Mouse (Mus musculus) right cerebral cortex, postnatal 36 days (tissue): Measurements from ENCODE around the gene Rps23.
"Not testable (repeated sequence)": the region's sequence is repeated elsewhere in the genome, so short reads cannot be mapped to it uniquely, and the experiment has no call there.

Source experiments
- DNase-seq, 2 experiments: peaks; one replicate each; pipeline ENCODE4 v3.0.0; 2022; ENCODE audit warnings: low spot score in 2 of 2, mixed read lengths in 1 of 2

Gene Rps23

DNA sequence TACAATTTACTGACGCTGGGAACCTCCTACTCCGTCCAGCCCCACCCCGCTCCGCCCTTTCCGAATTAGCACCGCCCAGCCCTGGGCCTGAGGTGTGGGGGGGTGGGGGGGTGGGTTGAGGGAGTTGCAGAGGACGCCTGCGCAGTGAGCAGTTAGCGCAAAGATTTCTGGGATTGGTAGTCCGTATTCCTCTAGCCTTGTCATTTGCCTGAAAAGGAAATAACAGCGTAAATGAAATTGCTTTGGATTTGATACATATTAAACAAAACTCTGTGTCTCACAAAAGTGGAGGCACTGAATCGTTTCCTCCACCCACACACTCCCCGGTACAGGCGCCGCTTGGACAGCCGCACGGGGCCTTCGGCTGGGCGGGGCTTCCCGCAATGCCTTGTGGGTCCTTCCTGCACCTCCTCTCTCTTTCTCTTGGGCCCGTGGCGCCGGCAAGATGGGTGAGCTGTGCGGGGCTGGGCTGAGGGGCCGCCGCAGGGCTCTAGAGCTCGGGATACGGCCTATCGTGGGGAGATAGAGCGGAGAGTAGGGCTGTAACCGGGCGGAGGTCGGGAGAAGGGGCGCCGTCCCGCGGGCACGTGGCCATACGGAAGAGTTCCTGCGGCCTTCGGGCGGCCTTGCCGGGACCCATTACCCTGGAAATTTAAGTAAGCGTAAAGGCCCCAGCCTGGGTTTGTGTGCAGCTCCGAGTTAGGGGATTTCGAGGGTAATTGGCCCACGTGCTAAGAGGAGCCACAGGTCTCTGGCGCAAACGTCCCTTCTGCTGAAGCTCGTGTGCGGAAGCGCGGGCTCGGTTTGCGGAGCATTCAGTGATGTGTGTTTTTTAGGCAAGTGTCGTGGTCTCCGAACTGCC lies at the start of gene Rps23:
TSS of gene Rps23 (plus strand) at position 208 of the 862 bp plus-strand sequence.
- peak; percentile 82 to 83 for DNase-seq

DNA sequence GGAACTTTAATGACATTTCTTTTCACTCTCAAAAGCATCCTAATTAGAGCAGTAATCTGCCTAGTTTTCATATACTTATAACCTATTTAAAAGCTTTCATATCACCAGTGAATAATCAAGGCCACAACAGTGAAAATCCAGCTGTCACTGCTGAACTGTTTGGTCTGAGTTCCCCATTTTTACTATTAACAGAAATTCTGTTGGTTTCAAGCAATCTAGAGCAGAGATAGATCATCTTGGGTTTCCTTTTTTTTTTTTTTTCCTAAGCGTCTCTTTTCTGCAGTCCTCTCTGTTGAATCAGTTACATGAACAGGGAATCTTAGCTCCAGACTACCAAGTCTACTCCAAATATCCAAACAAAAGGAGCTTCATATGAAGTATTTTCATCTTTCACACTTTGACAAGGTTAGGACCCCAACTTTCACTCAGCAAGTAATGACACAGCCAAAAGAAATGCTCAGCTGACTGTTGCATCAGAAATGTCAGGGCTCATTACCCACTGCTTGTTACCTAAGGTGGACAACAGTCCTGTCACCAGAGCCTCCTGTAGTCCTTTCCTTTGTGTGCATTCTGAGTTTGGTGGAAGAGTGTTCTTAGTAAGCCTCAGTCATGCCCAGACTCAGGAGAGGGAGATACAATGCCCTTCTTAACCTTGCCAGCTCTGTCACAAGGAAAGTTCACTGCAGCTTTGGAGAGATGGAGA lies 40.9 kb upstream of the Rps23 start:
- no peak for DNase-seq

DNA sequence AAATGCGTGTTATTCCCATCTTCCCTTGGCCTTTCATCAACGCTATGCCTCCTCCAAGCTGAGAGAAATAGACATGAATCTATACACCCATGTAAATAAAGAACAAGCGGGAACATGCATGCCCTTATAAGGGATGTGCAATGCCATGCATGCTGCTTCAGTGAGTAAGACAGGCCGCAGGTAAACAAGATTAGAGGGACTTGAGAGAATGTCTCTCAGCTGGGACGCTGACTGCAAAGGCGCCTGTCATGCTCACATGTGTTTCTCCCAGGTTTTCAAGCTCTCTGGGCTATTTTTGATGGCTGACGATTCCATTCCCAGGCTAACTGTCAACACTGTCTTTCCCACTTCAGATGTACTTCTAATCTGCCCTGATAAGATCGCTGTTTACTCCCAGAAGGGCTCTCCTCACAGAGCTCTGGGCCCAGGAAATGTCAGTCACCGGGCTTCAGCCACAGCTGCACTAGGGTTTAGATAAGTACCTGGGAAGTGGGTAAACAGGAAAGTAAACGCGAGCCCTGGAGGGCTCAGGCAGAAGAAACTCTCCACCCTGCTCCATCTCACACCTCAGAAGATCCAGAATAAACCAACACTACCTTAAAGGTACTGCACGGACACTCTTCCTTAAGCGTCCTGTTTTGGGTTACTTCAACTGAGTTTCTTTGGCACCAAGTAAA lies 36.8 kb upstream of the Rps23 start:
- DNase-seq, result no peak

DNA sequence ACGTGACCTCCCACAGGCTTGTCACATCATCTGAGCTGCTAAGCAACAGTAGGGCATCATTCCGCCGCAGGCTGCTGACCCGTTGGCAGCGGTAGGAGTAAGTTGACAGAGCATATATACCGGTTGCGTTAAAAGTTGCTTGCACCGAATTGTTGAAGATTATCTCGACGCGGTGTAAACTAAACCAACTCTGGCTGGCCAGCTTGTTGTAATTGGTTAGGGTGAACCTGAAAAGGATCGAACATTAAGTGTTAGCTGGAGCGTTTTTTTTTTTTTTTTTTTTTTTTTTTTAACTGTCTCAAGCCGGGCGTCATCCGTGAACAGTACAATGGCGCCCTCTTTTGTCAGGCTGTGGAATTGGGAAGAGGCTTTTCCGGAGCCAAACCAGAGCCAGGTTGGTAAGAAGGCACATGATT lies 36.2 kb upstream of the Rps23 start:
- peak; percentile 52 to 68 for DNase-seq

DNA sequence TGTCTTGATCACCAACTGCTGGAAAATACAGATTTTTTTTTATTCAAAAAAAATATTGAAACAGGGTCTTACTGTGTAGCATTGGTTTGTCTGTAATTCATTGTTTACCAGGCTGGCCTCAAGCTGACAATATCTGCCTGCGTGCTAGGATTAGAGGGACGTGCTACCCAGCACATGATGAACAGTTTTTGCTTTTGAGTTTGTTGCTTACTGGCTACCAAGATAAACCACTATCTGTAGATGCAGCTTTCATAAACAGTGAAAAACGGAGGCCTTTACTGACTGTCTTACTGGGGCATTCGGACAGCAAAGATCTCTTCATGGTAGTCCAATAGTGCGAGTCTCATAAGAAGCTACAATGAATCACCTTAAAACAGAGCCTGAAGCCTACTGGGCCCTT lies 32.6 kb upstream of the Rps23 start:
- no peak for DNase-seq

DNA sequence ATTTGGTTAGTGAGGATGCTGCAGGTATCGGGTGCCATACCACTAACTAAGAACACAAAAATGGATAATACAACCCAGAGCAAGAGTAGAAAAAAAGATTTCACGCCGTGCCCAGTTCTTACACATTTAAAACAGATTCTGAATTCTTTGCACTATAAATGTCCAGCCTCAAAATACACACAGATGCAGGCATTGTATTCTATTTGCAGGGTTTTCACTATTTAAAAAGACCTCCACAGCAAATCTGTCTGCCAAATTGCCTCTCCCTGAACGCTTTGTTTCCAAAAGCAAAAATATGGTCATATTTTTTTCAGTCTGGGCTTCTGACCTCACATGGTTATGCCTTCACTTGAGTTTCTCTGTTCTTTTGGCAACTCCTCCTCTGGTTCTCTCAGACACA lies 27.9 kb upstream of the Rps23 start:
- no peak for DNase-seq

DNA sequence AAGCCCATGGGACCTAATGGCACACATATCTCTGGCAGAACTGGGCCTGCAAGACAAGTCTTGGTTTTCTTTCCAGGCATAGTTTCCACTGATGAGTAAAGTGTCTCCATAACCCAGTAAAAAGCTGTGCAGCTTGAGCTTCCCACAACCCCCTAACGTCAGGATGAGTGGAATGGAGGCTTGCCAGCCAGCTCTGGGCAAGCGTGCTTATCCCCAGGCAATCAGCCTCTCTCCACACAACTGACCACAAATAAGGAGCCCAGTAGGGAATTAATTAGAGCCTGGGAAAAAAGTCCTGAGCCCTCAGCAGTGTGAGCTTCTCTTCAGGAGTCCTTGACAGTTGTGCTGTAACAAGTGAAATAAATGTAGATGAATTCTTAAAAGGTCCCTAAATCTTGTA lies 26.7 kb upstream of the Rps23 start:
- DNase-seq, result peak in 1 of 2 experiments; percentile 48

DNA sequence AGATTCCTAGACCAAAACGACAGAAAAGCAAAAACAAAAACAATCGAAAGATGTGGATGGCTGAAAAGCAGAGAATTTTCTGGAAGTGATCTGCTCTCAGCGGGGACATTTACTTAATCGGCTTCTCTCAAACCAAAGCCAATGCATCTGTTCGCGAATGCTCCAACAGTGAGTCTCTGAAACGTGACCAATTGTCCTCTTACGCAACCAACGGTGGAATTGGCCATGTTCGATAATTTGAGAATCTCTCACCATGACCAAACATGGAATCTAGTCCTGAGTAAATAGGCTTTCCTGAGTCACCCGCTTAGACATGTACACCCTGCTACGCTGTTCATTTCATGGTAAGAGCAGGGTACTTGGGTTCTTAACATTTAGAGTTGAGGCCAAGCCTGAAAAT lies 25.9 kb upstream of the Rps23 start:
- DNase-seq, result no peak

DNA sequence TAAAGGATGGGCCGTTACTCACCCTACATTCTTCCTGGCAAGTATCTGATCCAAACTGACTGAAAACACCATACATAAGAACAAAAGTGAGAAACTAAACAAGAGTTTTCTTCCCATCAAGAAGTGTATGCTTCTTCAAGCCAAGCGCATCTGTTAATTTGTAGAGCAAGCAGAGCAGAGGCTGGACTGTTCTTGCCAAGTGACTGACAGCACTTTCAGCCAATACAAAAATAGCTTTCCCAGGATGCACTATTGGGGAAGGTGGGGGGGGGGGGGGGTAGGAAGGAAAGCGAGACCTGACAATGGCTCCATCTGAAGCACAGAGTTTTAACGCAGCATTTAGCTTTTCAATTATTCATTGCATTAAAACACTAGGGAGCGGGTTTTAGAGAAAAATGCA lies 17.6 kb upstream of the Rps23 start, which contains the start of gene Atp6ap1l:
TSS of gene Atp6ap1l (minus strand) at position 180 of the 400 bp plus-strand sequence.
- no peak for DNase-seq

DNA sequence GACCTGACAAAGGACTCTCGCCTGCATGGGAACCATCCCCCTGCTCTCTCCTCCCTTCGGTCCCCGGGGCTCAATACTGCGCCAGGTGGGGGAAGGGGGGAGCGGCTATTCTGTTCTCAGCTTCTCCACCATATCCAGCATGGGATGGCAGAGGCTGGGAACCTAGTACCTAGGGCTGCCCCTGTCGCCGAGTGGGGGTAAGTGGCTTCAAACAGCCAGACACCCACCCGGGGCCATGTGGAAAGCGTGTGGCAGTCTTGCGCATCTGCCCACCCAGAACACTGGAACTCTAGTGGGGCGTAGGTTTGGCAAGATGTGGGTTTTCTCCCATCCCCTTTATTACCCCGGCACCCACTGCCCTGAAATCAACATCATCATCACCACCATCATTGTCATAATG lies 15.4 kb upstream of the Rps23 start:
- no peak for DNase-seq

DNA sequence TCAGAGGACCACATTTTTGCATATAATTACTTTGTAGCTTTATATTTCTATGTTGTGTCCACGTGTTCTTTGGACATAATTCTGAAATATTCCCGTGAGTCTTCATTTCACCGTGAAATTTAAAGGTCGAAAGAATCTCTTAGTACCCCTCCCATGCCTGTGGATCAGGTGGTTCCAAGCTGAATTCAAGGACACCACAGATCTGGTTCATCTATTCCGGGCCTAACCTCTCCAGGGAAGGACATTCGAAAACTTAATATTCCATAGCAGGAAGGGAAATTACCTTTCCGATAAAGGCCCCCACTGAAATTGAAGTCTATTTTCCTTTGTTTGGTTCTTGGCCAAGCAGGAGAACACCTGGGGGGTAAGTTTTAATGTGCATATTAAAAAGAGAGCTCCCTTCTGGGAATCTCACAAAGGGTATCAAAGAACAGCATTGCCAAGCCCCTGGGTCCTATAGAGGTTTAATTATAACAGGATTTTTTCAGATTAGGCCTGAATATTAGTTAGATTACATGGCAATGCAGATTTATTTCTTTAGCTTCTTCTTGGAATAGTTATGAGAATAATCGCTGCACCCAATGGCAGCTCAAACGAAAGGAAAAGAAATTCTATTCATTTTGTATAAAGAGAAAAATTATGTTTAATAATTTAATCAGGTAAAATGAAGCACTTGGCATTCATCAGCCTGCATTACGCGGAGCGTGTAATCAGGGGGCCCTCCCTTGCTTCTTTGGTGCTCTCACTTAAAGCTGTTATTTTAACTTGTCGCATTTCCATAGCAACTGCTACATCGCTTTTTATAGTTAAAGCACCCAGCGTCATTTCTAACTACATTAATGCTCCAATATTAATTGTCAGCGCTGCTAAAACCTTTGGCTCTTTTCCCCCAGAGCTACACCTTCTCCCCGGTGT lies 9.7 kb upstream of the Rps23 start:
- peak; percentile 20 to 38 for DNase-seq

DNA sequence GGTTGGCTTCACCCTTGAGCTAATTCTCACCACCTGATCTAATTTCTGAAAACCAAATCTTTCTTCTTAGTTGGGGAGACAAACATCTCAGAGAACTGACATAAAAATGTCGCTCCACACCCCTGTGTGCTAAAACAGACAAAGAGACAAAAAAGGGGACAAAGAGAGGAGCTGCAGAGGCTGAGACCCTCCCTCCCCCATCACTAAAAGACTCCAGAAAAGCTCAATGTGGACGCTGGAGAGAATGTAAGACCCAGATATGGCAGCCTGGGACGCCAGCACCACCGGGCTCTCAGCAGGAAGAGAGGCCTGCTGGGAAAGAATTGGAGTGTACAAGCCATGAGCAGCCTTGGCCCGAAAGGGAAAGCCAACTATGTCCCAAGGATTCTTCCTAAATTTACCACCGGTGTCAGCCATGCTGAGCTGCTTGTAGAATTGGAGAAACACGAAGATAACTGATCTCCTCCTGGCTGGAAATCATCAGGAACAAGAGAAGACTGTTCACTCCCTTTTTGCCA lies 9.0 kb upstream of the Rps23 start:
- DNase-seq, result no peak

DNA sequence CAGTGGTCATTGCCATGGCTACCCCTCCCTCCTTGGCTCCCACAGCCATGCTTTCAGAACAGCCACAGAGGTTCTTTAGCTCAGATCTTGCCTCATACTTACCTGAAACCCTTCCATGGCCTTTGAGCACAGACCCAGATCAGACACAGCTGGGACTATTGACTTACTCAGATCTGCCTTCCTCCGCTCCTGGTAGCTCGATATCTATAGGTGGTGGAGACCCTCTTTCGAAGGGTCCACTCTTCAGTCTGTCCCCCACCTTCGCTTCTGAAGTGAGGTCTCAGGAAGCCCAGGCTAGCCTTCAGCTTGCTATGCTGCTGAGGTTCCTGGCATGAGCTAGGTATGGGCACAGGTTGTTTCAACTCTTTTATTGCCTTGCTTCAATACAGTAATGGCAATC lies 8.0 kb upstream of the Rps23 start:
- DNase-seq, result no peak

DNA sequence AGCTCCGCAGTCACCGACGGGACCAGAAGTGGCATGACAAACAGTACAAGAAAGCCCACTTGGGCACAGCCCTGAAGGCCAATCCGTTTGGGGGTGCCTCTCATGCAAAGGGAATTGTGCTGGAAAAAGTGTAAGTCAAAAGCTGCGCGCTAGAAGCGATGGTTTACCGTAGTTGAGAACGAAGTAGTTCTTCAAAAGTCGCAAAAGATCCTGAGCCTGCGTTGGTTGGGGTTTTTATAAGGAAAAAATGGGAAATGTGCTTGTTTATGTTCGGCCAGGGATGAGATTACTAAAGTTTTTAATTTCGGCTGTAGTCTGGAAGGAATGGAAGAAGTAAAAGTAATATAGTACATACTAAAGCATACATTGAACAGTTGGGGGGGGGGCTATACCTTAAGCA lies 859 bp downstream of the Rps23 start:
- not testable (repeated sequence) for DNase-seq

DNA sequence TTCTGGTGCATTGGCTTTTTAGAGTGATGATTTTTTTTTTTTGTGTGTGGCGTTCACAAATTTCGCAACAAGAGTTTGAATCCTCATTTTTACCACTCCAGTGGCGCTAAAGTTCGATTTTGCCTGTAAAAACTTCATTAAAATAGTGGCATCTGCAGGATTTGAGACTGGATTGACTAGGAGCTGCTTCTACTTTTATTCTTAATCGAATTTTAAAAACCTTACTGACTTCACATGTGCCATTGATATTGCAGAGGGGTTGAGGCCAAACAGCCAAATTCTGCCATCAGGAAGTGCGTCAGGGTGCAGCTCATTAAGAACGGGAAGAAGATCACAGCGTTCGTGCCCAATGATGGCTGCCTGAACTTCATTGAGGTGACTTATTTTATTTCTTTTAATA lies 1.3 kb downstream of the Rps23 start:
- no peak for DNase-seq

DNA sequence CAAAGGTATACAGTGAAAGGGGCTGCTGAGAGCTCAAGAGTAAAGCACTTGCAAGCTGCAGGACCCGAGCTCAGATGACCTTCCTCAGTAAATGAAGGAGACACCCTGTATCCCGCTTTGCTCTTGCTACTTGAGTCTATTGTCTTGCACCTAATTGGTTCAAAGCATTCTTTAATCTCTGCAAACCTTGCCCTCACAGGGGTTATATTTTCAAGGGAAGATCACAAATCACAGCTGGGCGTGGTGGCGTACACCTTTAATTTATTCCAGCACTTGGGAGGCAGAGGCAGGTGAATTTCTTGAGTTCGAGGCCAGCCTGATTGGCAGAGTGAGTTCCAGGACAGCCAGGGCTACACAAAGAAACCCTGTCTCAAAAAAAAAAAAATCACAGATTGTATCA lies 2.4 kb downstream of the Rps23 start:
- no peak for DNase-seq

DNA sequence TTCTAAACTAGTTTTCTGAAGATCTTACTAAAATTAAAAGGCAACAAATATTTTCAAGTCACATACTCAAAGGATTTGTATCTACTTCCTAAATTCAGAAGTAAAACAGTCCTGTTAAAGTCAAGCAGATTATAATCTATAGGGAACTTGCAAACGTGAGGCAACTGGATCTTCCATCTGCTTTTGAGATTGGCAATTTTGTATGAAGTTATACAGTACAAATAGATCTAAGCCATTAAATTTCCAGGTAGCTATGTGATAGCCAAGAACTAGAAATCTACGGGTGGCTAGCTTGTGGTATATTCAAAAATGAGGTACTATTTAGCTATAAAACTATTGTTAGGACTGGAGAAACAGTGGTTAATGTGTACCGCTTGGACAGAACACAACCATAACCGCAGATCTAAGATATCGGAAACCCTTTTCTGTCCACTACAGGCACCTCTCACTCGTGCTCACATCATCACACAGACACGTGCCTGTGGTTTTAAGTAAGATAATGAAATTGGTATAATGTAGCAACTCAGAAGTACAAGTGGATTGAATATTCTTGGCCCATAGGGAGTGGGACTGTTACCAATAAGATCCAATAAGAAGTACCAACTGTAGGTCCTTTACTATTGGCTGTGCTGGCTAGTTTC lies 3.5 kb downstream of the Rps23 start:
- DNase-seq, result no peak

DNA sequence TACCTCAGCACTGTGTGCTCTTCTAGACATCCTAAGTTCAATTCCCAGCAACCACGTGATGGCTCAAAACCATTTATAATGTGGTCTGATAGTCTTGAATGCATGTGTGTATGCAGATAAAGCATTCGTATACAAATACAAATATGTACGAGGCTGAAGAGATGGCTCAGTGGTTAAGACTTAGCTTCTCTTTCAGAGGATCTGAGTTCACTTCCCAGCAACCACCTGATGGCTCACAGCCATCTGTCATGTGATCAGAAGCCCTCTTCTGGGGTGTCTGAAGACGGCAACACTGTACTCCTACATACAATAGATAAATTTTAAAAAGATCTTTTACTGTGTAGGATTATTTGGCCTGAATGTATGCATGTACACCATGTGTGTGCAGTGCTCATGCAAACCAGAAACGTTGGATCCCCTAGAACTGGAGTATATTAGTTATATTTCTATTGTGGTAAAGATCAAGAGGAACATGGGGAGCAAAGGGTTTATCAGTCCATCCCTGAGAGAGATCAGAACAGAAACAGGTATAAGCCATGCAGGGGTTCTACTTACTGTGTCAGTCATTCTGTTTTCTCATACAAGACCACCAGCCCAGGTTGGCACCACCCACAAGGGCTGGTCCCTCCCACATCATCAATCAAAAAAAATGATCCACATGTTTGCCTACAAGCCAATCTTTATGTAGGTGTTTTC lies 4.3 kb downstream of the Rps23 start:
- DNase-seq, result no peak

DNA sequence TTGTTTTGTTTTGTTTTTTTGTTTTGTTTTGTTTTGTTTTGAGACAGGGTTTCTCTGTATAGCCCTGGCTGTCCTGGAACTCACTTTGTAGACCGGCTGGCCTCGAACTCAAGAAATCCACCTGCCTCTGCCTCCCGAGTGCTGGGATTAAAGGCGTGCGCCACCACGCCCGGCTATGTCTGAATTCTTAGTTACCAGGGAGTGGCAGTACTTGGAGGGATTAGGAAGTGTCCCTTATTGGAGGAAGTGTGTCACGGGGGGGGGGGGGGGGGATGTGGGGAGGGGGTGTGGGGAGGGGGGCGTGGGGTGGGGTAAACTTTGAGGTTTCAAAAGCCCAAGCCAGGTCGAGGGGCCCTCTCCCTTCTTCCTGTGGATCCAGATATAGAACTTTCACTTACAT lies 5.5 kb downstream of the Rps23 start:
- DNase-seq, result not testable (repeated sequence)

DNA sequence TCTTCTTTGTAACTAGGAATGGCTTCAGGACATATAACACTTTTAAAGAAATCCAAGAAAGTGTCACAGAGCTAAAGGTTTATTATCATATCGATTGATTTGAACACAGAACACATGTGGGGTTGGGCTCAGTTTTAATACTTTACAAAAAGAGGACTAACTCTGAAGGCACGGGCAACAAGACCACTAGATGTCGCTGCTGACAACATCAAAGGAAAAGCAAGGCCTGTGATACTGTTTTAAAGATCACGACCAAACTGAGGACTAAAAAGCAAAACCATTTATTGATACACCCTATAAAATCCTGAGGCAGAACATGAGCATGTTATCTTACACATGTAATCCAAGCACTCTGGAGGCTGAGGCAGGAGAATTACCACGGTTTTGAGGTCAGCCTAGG lies 7.1 kb downstream of the Rps23 start:
- peak; percentile 52 to 74 for DNase-seq
